Mouse (Mus musculus) spleen, adult 2 months (tissue): ENCODE measurements around the gene Megf8. TPM values are rescaled to one million over a fixed set of nuclear protein-coding genes. Genes with fewer than 3 reads are reported as not detected.

Experiments
- DNase-seq, 2 experiments: peaks; one replicate each; pipeline versions ENCODE4 v3.0.0 to v3.0.0-alpha.2; 2012 to 2021; ENCODE audit warnings: low spot score in 2 of 2, low read depth in 1 of 2
- H3K27ac ChIP-seq: fragments of 200-500 bp; 2 replicates; pipeline ENCODE4 v1.5.1; 2012; ENCODE audit warnings: low read length, inconsistent platforms; ENCODE audit not compliant: insufficient read depth
- H3K27me3 ChIP-seq: fragments of 200-500 bp; 2 replicates; pipeline ENCODE4 v1.6.1; 2012; ENCODE audit warnings: mild to moderate bottlenecking, moderate library complexity, low read length, inconsistent platforms; ENCODE audit not compliant: control insufficient read depth, insufficient read depth
- H3K36me3 ChIP-seq: fragments of 200-500 bp; 2 replicates; pipeline ENCODE4 v1.6.1; 2012; ENCODE audit warnings: mild to moderate bottlenecking, low read length, inconsistent platforms; ENCODE audit not compliant: control insufficient read depth, insufficient read depth
- H3K4me1 ChIP-seq: fragments of 200-500 bp; 2 replicates; pipeline ENCODE4 v1.6.1; 2011; ENCODE audit warnings: inconsistent platforms; ENCODE audit not compliant: control insufficient read depth, insufficient read depth, insufficient read length
- H3K4me3 ChIP-seq: fragments of 200-500 bp; 2 replicates; pipeline ENCODE4 v1.5.1; 2011; ENCODE audit warnings: mild to moderate bottlenecking, inconsistent platforms; ENCODE audit not compliant: insufficient read depth, insufficient read length; ENCODE audit errors: extremely low read depth
- CTCF ChIP-seq: fragments of 200-500 bp; IDR thresholded peaks from 2 replicates; pipeline ENCODE4 v1.5.1; 2011; ENCODE audit warnings: mild to moderate bottlenecking, inconsistent platforms; ENCODE audit not compliant: insufficient read depth, insufficient read length, insufficient replicate concordance; ENCODE audit errors: extremely low read depth
- POLR2A ChIP-seq: fragments of 200-500 bp; IDR thresholded peaks from 2 replicates; pipeline ENCODE4 v1.6.1; 2011; ENCODE audit warnings: low read depth, low read length, inconsistent platforms
- WGBS: fragments of 180-500 bp; shearing (Covaris S2); methylation state at CpG from one replicate; pipeline ENCODE4 v1.1.7; 2018; 5-methylcytosine and 5-hydroxymethylcytosine counted together
- polyA plus RNA-seq: library from polyadenylated mRNA; depleted of rRNA; stranded (reverse); fragments of >200 nt; gene quantifications from 2 replicates; pipeline ENCODE4 v1.2.3, GENCODE M21; 2012

Megf8 gene
- polyA plus RNA-seq, 1 experiment, result 11.0 TPM

DNA sequence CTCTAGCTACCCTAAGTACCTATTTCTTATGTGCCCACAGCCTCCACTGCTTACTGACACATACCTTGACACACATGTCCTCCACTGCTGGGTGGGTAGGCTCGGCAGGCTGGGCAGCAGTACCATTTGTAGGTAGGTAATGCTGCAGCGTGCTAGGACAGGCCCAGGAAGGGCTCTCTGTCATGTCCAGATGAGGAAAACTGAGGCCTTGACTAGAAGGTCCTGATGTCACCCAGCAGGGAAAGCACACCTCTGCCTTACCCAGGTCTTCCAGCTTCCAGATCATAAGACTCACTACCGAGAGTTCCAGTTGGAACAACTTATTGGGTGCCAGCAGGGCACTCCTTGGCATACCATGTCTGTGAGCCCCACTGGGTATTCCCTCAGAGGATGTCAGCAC is 42.0 kb upstream of the Megf8 start:
- Histone ChIP-seq H3K36me3 (peaks cover 14% of the 10 kb centered on the region; the same call in 1 of the 2 replicates), H3K27ac (peak overlapping the region; percentile 19; the same call in 1 of the 2 replicates), H3K4me3 (no peak overlapping the region), H3K27me3 (no peaks in the 10 kb centered on the region), H3K4me1 (peaks cover 31% of the 10 kb centered on the region)
- 78% methylated on average over 3 of the region's 3 CpGs for WGBS
- no peak for DNase-seq
- TF ChIP-seq POLR2A (no peak), CTCF (no peak)

- TF ChIP-seq CTCF (no peak), POLR2A (no peak)
- Histone ChIP-seq H3K36me3 (peaks cover 14% of the 10 kb centered on the region; the same call in 1 of the 2 replicates), H3K27ac (no peak overlapping the region), H3K27me3 (no peaks in the 10 kb centered on the region), H3K4me1 (peaks cover 30% of the 10 kb centered on the region), H3K4me3 (no peak overlapping the region)
- no peak for DNase-seq
- 89% methylated on average over 9 of the region's 9 CpGs for WGBS
Observed at GRCm38 (mm10) chr7:25275555-25276298, 41.2 kb upstream of the Megf8 start.

DNA sequence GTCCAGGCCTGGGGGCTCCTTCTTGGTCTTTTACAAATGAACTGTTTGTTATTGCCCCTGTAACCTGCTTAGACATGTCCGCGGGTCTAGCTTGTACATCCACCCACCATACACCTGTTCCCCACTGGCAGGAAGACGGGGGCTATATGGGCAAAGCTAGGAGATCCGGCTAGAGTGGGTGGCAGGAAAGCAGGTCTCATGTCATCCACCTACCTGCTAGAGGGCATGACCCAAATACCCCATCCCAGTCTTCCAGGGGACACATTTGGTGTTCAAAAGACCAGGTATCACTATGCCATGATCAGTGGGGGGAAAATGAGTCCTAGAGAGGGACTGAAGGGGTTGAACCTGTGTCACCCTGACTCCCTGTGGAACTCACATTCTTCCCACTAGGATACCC is 39.6 kb upstream of the Megf8 start:
- Histone ChIP-seq H3K4me3 (no peak overlapping the region), H3K4me1 (peaks cover 29% of the 10 kb centered on the region), H3K36me3 (0 out of 2 replicates have a peak, but pooled peaks cover 6% of the 10 kb centered on the region), H3K27ac (0 out of 2 replicates have a peak overlapping the region, but pooled peaks have one; percentile 2), H3K27me3 (no peaks in the 10 kb centered on the region)
- DNase-seq, result no peak
- WGBS, result 75% methylated on average over 4 of the region's 4 CpGs
- TF ChIP-seq POLR2A (no peak), CTCF (no peak)

DNA sequence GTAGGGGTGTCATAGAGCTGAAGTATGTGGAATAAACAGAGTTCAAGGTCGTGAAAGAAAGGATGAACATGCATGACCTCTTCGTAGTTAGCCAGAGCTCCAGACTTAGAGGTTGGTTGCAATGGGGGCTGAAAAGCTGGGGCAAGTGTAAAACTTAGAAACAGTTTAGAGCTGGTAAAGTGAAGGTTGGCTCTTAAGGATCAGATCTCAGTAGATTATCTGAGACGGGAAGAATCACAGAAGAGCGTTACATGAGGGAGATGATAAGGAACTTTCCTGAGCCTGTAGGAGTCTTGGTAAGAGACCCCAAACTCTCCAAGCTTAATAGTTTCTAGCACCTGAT is 39.0 kb upstream of the Megf8 start:
- Histone ChIP-seq H3K36me3 (0 out of 2 replicates have a peak, but pooled peaks cover 2% of the 10 kb centered on the region), H3K27ac (peak overlapping the region; percentile 48; the same call in 1 of the 2 replicates), H3K4me3 (peak overlapping the region; percentile 75; the same call in 1 of the 2 replicates), H3K27me3 (no peaks in the 10 kb centered on the region), H3K4me1 (peaks cover 29% of the 10 kb centered on the region)
- TF ChIP-seq POLR2A (no peak), CTCF (no peak)
- DNase-seq, result no peak
- WGBS, result 7% methylated on average over 4 of the region's 4 CpGs

DNA sequence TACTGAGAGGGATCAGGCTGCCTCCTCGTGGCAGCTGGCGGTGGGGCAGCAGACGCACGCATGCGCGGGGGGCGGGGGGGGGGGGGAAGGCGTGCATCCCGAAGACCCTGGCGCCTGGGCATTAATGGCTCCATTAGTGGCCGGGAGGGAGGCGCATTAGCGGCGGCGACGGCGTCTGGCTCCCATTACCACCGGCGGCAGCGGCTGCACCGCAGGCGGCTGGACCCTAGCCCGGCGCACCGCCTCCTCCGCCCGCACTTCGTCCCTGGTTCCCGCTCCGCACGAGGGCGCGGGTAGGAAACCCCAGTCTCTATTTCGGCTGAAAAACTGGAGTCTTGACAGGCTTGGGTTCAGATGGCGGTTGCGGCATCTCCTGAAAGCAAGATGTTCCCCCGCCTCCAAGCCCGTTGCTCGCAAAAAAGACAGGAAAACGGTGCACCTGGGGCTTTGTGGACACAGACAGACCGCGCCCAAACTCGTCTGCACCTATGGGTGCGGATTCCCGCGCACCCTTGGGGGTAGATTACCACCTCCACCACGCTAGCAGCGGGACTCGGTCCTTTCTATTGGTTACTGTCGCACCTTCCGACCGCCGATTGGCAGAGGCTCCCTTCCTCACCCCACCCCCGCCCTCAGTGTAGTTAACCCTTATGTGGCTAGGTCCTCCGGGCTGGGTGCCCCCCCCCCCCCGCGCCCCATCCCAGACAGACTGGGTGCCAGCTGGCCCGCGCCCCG is 38.5 kb upstream of the Megf8 start:
- peaks cover 32% of the 10 kb centered on the region for H3K4me1 ChIP-seq
- peak overlapping the region; percentile 97 for H3K27ac ChIP-seq
- no peaks in the 10 kb centered on the region for H3K36me3 ChIP-seq
- peak; percentile 51 for TF ChIP-seq POLR2A
- peak; percentile 46; the same call in 1 of the 2 replicates for TF ChIP-seq CTCF
- no peaks in the 10 kb centered on the region for H3K27me3 ChIP-seq
- 1% methylated on average over 47 of the region's 60 CpGs for WGBS
- peak; percentile 86 to 91 for DNase-seq
- H3K4me3 ChIP-seq, result peak overlapping the region; percentile 75

DNA sequence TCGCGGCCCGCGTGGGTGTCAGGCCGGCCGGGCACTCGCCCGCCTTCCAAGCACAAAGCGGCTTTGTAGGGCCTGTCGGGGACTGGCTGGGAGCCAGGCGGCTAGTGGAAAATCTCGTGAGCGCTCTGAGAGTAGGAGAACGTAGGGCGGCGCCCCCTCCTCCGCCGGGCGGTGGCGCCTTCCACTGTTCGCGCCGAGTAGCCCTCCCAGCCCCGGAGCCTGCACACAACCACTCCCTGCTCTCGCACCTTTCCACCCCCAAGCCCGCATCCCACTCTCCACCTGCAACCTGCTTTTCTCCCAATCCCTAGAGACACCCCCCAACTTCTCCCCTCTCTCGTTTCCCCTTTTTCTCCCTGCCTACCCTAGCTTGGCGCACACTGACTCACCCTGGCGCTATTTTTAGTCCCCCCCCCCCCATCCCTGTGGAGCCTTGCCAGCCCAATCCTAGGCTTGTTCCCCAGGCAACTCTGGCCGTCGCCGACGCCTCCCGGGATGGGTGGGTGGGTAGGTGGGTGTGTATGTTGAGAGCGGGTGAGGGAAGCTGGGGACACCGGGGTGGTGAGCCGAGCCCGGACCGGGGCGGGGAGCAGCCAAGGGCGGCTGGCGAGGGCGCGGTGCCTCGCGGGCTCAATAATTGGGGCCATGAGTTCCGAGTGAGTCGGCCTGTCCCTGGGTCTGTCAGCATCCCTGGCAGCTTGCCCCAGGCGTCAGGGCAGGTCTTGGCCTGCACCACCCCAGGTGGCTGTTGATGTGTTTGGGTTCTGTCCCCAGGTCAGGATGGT is 37.7 kb upstream of the Megf8 start:
- under 1% methylated on average over 38 of the region's 49 CpGs for WGBS
- DNase-seq, result peak; percentile 85 to 87
- peak overlapping the region; percentile 75 for H3K4me3 ChIP-seq
- peaks cover 36% of the 10 kb centered on the region for H3K4me1 ChIP-seq
- H3K27me3 ChIP-seq, result no peaks in the 10 kb centered on the region
- H3K36me3 ChIP-seq, result no peaks in the 10 kb centered on the region
- H3K27ac ChIP-seq, result peak overlapping the region; percentile 97
- TF ChIP-seq CTCF (0 out of 2 replicates have a peak, but pooled peaks have one; percentile 14), POLR2A (peak; percentile 33)
